Mouse (Mus musculus) layer of hippocampus, postnatal 10 days (tissue): ENCODE results near the gene Extl1. TPM values are rescaled to one million over a fixed set of nuclear protein-coding genes. Genes with fewer than 3 reads are reported as not detected.

Experiments
- DNase-seq, 2 experiments: peaks; one replicate each; pipeline ENCODE4 v3.0.0; 2021; ENCODE audit warnings: low spot score in 2 of 2
- total RNA-seq, 2 experiments: library from RNA; stranded (reverse); gene quantifications; 2 replicates each; pipeline ENCODE4 v1.2.3; 2021

The Extl1 gene
- total RNA-seq, 2 experiments from 2014 or later, result 26.2 to 27.5 TPM

GRCm38 (mm10) chr4:134314876-134315275 lies 68.8 kb downstream of the Extl1 start, which contains the start of gene Trim63:
Gene Trim63, plus strand, starts transcription at chr4:134315120.
- DNase-seq, result no peak

- no peak for DNase-seq
These were observed 69.5 kb downstream of the Extl1 start for GRCm38 (mm10) chr4:134314081-134314655.

- no peak for DNase-seq
These were observed 70.7 kb downstream of the Extl1 start for GRCm38 (mm10) chr4:134312901-134313300.

- no peak for DNase-seq
These were observed 71.3 kb downstream of the Extl1 start for GRCm38 (mm10) chr4:134312341-134312740.

GRCm38 (mm10) chr4:134311784-134312183 lies 71.9 kb downstream of the Extl1 start:
- no peak for DNase-seq

- no peak for DNase-seq
These were observed 73.0 kb downstream of the Extl1 start for GRCm38 (mm10) chr4:134310656-134311055.

- no peak for DNase-seq
These were observed 73.5 kb downstream of the Extl1 start for GRCm38 (mm10) chr4:134310106-134310505.

GRCm38 (mm10) chr4:134307367-134308072 lies 76.1 kb downstream of the Extl1 start:
- peak; percentile 70 to 72 for DNase-seq

GRCm38 (mm10) chr4:134306963-134307362 lies 76.7 kb downstream of the Extl1 start:
- no peak for DNase-seq

Other genes with a start within 250 kb of the Extl1 start
- gene Cep85, start 196.7 kb downstream of the Extl1 start, total RNA-seq, result 10 to 100 TPM; 11.8 to 16.0 TPM
- gene Gm7534, start 180.8 kb downstream of the Extl1 start, total RNA-seq, result not detected
- under 1 TPM in 1 of 2 experiments, not detected in 1; 0.43 TPM for gene Catsper4, start 156.5 kb downstream of the Extl1 start, total RNA-seq
- gene Cnksr1, start 145.5 kb downstream of the Extl1 start, total RNA-seq, result under 1 TPM in 1 of 2 experiments, not detected in 1; 0.16 TPM
- gene E130218I03Rik, start 140.2 kb downstream of the Extl1 start, total RNA-seq, result not detected
- 10 to 100 TPM; 11.1 to 12.5 TPM for gene Zfp593, start 138.3 kb downstream of the Extl1 start, total RNA-seq
- gene Gm30191, start 136.9 kb downstream of the Extl1 start, total RNA-seq, result not detected
- gene Grrp1, start 129.7 kb downstream of the Extl1 start, total RNA-seq, result 1 to 10 TPM; 2.6 to 3.5 TPM
- gene Pdik1l, start 96.0 kb downstream of the Extl1 start, total RNA-seq, result 10 to 100 TPM; 18.6 to 24.4 TPM
- gene Trim63, start 68.7 kb downstream of the Extl1 start, total RNA-seq, result under 1 TPM; 0.25 to 0.71 TPM
- gene Slc30a2, start 40.7 kb downstream of the Extl1 start, total RNA-seq, result not detected
- 10 to 100 TPM; 11.5 to 13.1 TPM for gene Pafah2, start 12.5 kb upstream of the Extl1 start, total RNA-seq
- gene Stmn1, start 84.5 kb upstream of the Extl1 start, total RNA-seq, result 1,000 to 10,000 TPM; 1,050 to 1,137 TPM
- 10 to 100 TPM; 50.0 to 51.9 TPM for gene Paqr7, start 112.8 kb upstream of the Extl1 start, total RNA-seq
- gene Aunip, start 127.1 kb upstream of the Extl1 start, total RNA-seq, result under 1 TPM; 0.48 to 0.78 TPM
- gene Mtfr1l, start 151.5 kb upstream of the Extl1 start, total RNA-seq, result 10 to 100 TPM; 82.0 to 86.7 TPM
- gene Selenon, start 168.3 kb upstream of the Extl1 start, total RNA-seq, result 10 to 100 TPM; 16.9 TPM